Mouse (Mus musculus) activated CD4-positive, CD25-positive, alpha-beta regulatory T cell, adult 4 months (primary cell): Measurements from ENCODE around the gene Coro1b. TPM values are rescaled to one million over a fixed set of nuclear protein-coding genes. Genes with fewer than 3 reads are reported as not detected.
A peak's percentile ranks its signal among the peaks of the same experiment; 100 is the strongest.

Source experiments
- ATAC-seq: one replicate; pipeline ENCODE4 v1.8.0; 2017
- polyA plus RNA-seq, 2 experiments: library from polyadenylated mRNA; unstranded; fragments of 100-300 nt; shearing (Covaris generic); gene quantifications; one replicate each; pipeline ENCODE4 v1.2.1; 2017

Coro1b gene
- polyA plus RNA-seq, 2 experiments from 2014 or later, result 212 to 255 TPM

GRCm38 (mm10) chr19:4192251-4192985 is 44.0 kb downstream of the Coro1b start:
- no peak for ATAC-seq

- no peak for ATAC-seq
Observed at GRCm38 (mm10) chr19:4193129-4193528, 44.7 kb downstream of the Coro1b start.

- ATAC-seq, result no peak
Observed at GRCm38 (mm10) chr19:4194021-4194724, 45.8 kb downstream of the Coro1b start.

- no peak for ATAC-seq
Observed at GRCm38 (mm10) chr19:4194776-4195650, 46.6 kb downstream of the Coro1b start.

- no peak for ATAC-seq
Observed at GRCm38 (mm10) chr19:4196048-4196447, 47.6 kb downstream of the Coro1b start.

GRCm38 (mm10) chr19:4196548-4196947 is 48.1 kb downstream of the Coro1b start:
- ATAC-seq, result no peak

- ATAC-seq, result no peak
Observed at GRCm38 (mm10) chr19:4197180-4197579, 48.8 kb downstream of the Coro1b start.

- peak; percentile 53 for ATAC-seq
Observed at GRCm38 (mm10) chr19:4201291-4201909, 53.0 kb downstream of the Coro1b start, which contains the start of gene Rad9a. Gene Rad9a (minus strand): TSS chr19:4201662.

- ATAC-seq, result no peak
Observed at GRCm38 (mm10) chr19:4202149-4202548, 53.7 kb downstream of the Coro1b start.

- ATAC-seq, result peak; percentile 32
Observed at GRCm38 (mm10) chr19:4203148-4203547, 54.7 kb downstream of the Coro1b start.

Other genes starting within 250 kb of the Coro1b start
- 10 to 100 TPM; 36.2 to 70.0 TPM for gene Tcirg1, start 241.5 kb upstream of the Coro1b start, polyA plus RNA-seq
- gene Ndufs8, start 235.8 kb upstream of the Coro1b start, polyA plus RNA-seq, result 100 to 1,000 TPM; 262 to 298 TPM
- under 1 TPM in 1 of 2 experiments, not detected in 1; 0.83 TPM for gene Aldh3b1, start 218.8 kb upstream of the Coro1b start, polyA plus RNA-seq
- gene Unc93b1, start 213.4 kb upstream of the Coro1b start, polyA plus RNA-seq, result 10 to 100 TPM; 17.1 to 21.8 TPM
- gene Aldh3b3, start 190.0 kb upstream of the Coro1b start, polyA plus RNA-seq, result not detected
- gene Aldh3b2, start 176.3 kb upstream of the Coro1b start, polyA plus RNA-seq, result not detected
- gene Acy3, start 162.0 kb upstream of the Coro1b start, polyA plus RNA-seq, result 1 to 10 TPM; 1.2 to 1.6 TPM
- gene Tbx10, start 155.9 kb upstream of the Coro1b start, polyA plus RNA-seq, result not detected
- 10 to 100 TPM; 17.3 to 17.8 TPM for gene Nudt8, start 148.0 kb upstream of the Coro1b start, polyA plus RNA-seq
- under 1 TPM; 0.19 to 0.42 TPM for gene Gm49405, start 148.0 kb upstream of the Coro1b start, polyA plus RNA-seq
- gene Doc2g, start 145.3 kb upstream of the Coro1b start, polyA plus RNA-seq, result 1 to 10 TPM in 1 of 2 experiments, under 1 TPM in 1; 0.45 to 1.5 TPM
- gene Ndufv1, start 135.8 kb upstream of the Coro1b start, polyA plus RNA-seq, result 100 to 1,000 TPM; 129 to 134 TPM
- 100 to 1,000 TPM; 481 to 485 TPM for gene Gstp1, start 110.6 kb upstream of the Coro1b start, polyA plus RNA-seq
- gene Gstp2, start 102.6 kb upstream of the Coro1b start, polyA plus RNA-seq, result 10 to 100 TPM; 11.1 to 23.5 TPM
- gene Gstp3, start 89.0 kb upstream of the Coro1b start, polyA plus RNA-seq, result 100 to 1,000 TPM; 202 to 218 TPM
- gene Cabp2, start 67.0 kb upstream of the Coro1b start, polyA plus RNA-seq, result not detected
- gene Cdk2ap2, start 51.4 kb upstream of the Coro1b start, polyA plus RNA-seq, result 100 to 1,000 TPM; 372 to 419 TPM
- gene Pitpnm1, start 48.6 kb upstream of the Coro1b start, polyA plus RNA-seq, result 10 to 100 TPM; 89.9 to 91.4 TPM
- gene Aip, start 22.8 kb upstream of the Coro1b start, polyA plus RNA-seq, result 100 to 1,000 TPM; 171 to 215 TPM
- gene Gpr152, start 8.8 kb upstream of the Coro1b start, polyA plus RNA-seq, result not detected
- 1 to 10 TPM; 1.1 to 1.4 TPM for gene Cabp4, start 4.6 kb upstream of the Coro1b start, polyA plus RNA-seq
- 1,000 to 10,000 TPM; 1,013 to 1,027 TPM for gene Ptprcap, start 5.0 kb downstream of the Coro1b start, polyA plus RNA-seq
- gene Rps6kb2, start 14.7 kb downstream of the Coro1b start, polyA plus RNA-seq, result 10 to 100 TPM; 21.9 to 25.0 TPM
- gene Carns1, start 26.9 kb downstream of the Coro1b start, polyA plus RNA-seq, result 1 to 10 TPM; 6.1 to 7.2 TPM
- gene Tbc1d10c, start 42.7 kb downstream of the Coro1b start, polyA plus RNA-seq, result 100 to 1,000 TPM; 548 to 733 TPM
- 1,000 to 10,000 TPM in 1 of 2 experiments, 100 to 1,000 TPM in 1; 945 to 1,075 TPM for gene Ppp1ca, start 43.4 kb downstream of the Coro1b start, polyA plus RNA-seq
- gene Rad9a, start 53.0 kb downstream of the Coro1b start, polyA plus RNA-seq, result 10 to 100 TPM; 37.7 to 40.3 TPM
- gene Clcf1, start 65.6 kb downstream of the Coro1b start, polyA plus RNA-seq, result 10 to 100 TPM; 19.7 to 29.7 TPM
- not detected for gene AC109138.7, start 65.7 kb downstream of the Coro1b start, polyA plus RNA-seq
- gene Pold4, start 83.3 kb downstream of the Coro1b start, polyA plus RNA-seq, result 100 to 1,000 TPM; 117 to 151 TPM
- 10 to 100 TPM in 1 of 2 experiments, 1 to 10 TPM in 1; 8.8 to 11.4 TPM for gene Ssh3, start 120.6 kb downstream of the Coro1b start, polyA plus RNA-seq
- 1 to 10 TPM; 1.5 to 2.1 TPM for gene Ankrd13d, start 134.5 kb downstream of the Coro1b start, polyA plus RNA-seq
- gene Grk2, start 157.6 kb downstream of the Coro1b start, polyA plus RNA-seq, result 100 to 1,000 TPM in 1 of 2 experiments, 10 to 100 TPM in 1; 83.4 to 101 TPM
- gene Kdm2a, start 249.7 kb downstream of the Coro1b start, polyA plus RNA-seq, result 10 to 100 TPM; 54.9 to 68.6 TPM